Mouse (Mus musculus) MEL (cell line): ENCODE measurements at regions not wholly inside any gene's neighbourhood (a gene's known extent, or its start where the extent isn't known, plus 50 kb on each side); places are given as distances from the start of the nearest gene placed in this dataset.

ENCODE experiments used
- CTCF ChIP-seq, 3 experiments: IDR thresholded peaks in 2 of 3; conservative IDR thresholded peaks in 1 of 3; 2 replicates each; pipeline ENCODE4 v1.5.1; 2011 to 2012; ENCODE audit warnings: low read length in 3 of 3, low read depth in 2 of 3, mild to moderate bottlenecking in 2 of 3, improper control_type of control experiment in 1 of 3, inconsistent platforms in 1 of 3, mixed read lengths in 1 of 3, moderate library complexity in 1 of 3; ENCODE audit not compliant: control insufficient read depth in 1 of 3, insufficient read depth in 1 of 3, poor library complexity in 1 of 3, severe bottlenecking in 1 of 3
- ELF1 ChIP-seq: IDR thresholded peaks from 2 replicates; pipeline ENCODE4 v1.6.1; 2014; ENCODE audit warnings: low read depth, mild to moderate bottlenecking, inconsistent platforms, low read length, improper control_type of control experiment, moderate library complexity
- EP300 ChIP-seq, 2 experiments: IDR thresholded peaks; 2 replicates each; pipeline ENCODE4 v1.6.1; 2011; ENCODE audit warnings: improper control_type of control experiment in 2 of 2, low read length in 2 of 2, low read depth in 1 of 2, mild to moderate bottlenecking in 1 of 2
- HCFC1 ChIP-seq: IDR thresholded peaks from 2 replicates; pipeline ENCODE4 v1.6.1; 2012; ENCODE audit warnings: low read depth, mild to moderate bottlenecking, inconsistent platforms, low read length, improper control_type of control experiment, moderate library complexity
- MEF2A ChIP-seq: IDR thresholded peaks from 2 replicates; pipeline ENCODE4 v1.6.1; 2014; ENCODE audit warnings: low read depth, mild to moderate bottlenecking, inconsistent platforms, low read length, improper control_type of control experiment; ENCODE audit not compliant: poor library complexity, insufficient replicate concordance, severe bottlenecking; ENCODE audit errors: extremely low read depth
- POLR2A ChIP-seq, 2 experiments: IDR thresholded peaks; 2 replicates each; pipeline ENCODE4 v1.6.1; 2011 to 2012; ENCODE audit warnings: low read length in 2 of 2, mild to moderate bottlenecking in 2 of 2, control low read depth in 1 of 2, improper control_type of control experiment in 1 of 2, low read depth in 1 of 2, moderate library complexity in 1 of 2; ENCODE audit not compliant: control insufficient read depth in 1 of 2, insufficient read depth in 1 of 2, poor library complexity in 1 of 2

GRCm38 (mm10) chr3:34503874-34504572 is 146.2 kb upstream of the Sox2 start:
- TF ChIP-seq MEF2A, result no peak
- no peak for TF ChIP-seq ELF1
- no peak for TF ChIP-seq POLR2A (IDR thresholded peaks at IDR 0.05; ENCODE audit: control insufficient read depth in 1 of 2, insufficient read depth in 1 of 2, low read depth in 1 of 2, low read length in 2 of 2, poor library complexity in 1 of 2)
- TF ChIP-seq EP300 (IDR thresholded peaks at IDR 0.05; ENCODE audit: low read depth in 1 of 2, low read length in 2 of 2), result no peak
- TF ChIP-seq CTCF (IDR thresholded peaks at IDR 0.05 in 2 of 3, conservative IDR thresholded peaks at IDR 0.05 in 1 of 3; ENCODE audit: control insufficient read depth in 1 of 3, insufficient read depth in 1 of 3, low read depth in 2 of 3, low read length in 3 of 3, poor library complexity in 1 of 3, severe bottlenecking in 1 of 3), result no peak
- no peak for TF ChIP-seq HCFC1
